Comparison of ENCODE assay signal across 9 mouse cellular contexts in genomic region chr8:92114311-92115275, GRCm38 (mm10).
DNase-seq lines count a peak whose midpoint lies in the region; ATAC-seq lines count a peak whose summit lies in the region.
"Had no signal": no experiment of that assay in that cellular context is flagged by ENCODE, and none has a peak within 500 bp of the region (broad histone marks: within the 10 kb centered on the region; RNA-seq: fewer than 3 reads in every experiment).

No protein-coding gene starts in this region.

- WGBS in lung, embryonic 16.5 days: 23% methylated on average over 22 of the region's 22 CpGs
- WGBS in embryonic facial prominence, embryonic 15.5 days: 14% methylated on average over 22 of the region's 22 CpGs
- WGBS in limb, embryonic 11.5 days: 7% methylated on average over 22 of the region's 22 CpGs
- 11% methylated on average over 22 of the region's 22 CpGs for whole genome bisulfite sequencing in neural tube, embryonic 13.5 days

- peaks cover 4% of the 10 kb centered on the region; the same call in 1 of the 2 replicates for H3K4me1 ChIP-seq in lung, embryonic 16.5 days (replicated peaks; ENCODE audit: control insufficient read depth, insufficient read depth, low read length)
- H3K4me1 ChIP-seq in embryonic facial prominence, embryonic 15.5 days: peaks cover 18% of the 10 kb centered on the region; the same call in 1 of the 2 replicates
- H3K4me1 ChIP-seq in limb, embryonic 11.5 days (ENCODE audit: control insufficient read depth, insufficient read depth, low read length): peaks cover 16% of the 10 kb centered on the region
- H3K4me1 ChIP-seq in neural tube, embryonic 13.5 days (replicated peaks): peaks cover 18% of the 10 kb centered on the region

- no peak for ATAC-seq in lung, embryonic 16.5 days (ENCODE audit: low read depth)
- peak; percentile 47; the same call in 1 of the 2 replicates for ATAC-seq in embryonic facial prominence, embryonic 15.5 days (ENCODE audit: insufficient number of reproducible peaks, low FRiP score, low TSS enrichment, low read depth)
- peak; percentile 77 for ATAC-seq in limb, embryonic 11.5 days (ENCODE audit: insufficient number of reproducible peaks, low FRiP score, low TSS enrichment, low read depth)
- ATAC-seq in neural tube, embryonic 13.5 days (ENCODE audit: low read depth): no peak

- peak overlapping the region; percentile 32; the same call in 1 of the 2 replicates for H3K4me2 ChIP-seq in lung, embryonic 16.5 days (ENCODE audit: low read depth, low read length)
- peak overlapping the region; percentile 38 for H3K4me2 ChIP-seq in embryonic facial prominence, embryonic 15.5 days (replicated peaks)
- H3K4me2 ChIP-seq in limb, embryonic 11.5 days (ENCODE audit: low read depth, severe bottlenecking): peak overlapping the region; percentile 27
- H3K4me2 ChIP-seq in neural tube, embryonic 13.5 days: peak overlapping the region; percentile 34
- H3K4me2 ChIP-seq: hindbrain, embryonic 15.5 days had no signal

- H3K4me3 ChIP-seq in lung, embryonic 16.5 days (ENCODE audit: low read length): peak overlapping the region; percentile 13; the same call in 1 of the 2 replicates
- peak overlapping the region; percentile 6; the same call in 1 of the 2 replicates for H3K4me3 ChIP-seq in embryonic facial prominence, embryonic 15.5 days (replicated peaks)
- H3K4me3 ChIP-seq in limb, embryonic 11.5 days (ENCODE audit: low read depth, low read length): no peak overlapping the region
- no peak overlapping the region for H3K4me3 ChIP-seq in neural tube, embryonic 13.5 days
- H3K4me3 ChIP-seq: hindbrain, embryonic 15.5 days had no signal

- no peaks in the 10 kb centered on the region for H3K36me3 ChIP-seq in lung, embryonic 16.5 days (ENCODE audit: control insufficient read depth, insufficient read depth, low read length)
- no peaks in the 10 kb centered on the region for H3K36me3 ChIP-seq in embryonic facial prominence, embryonic 15.5 days
- no peaks in the 10 kb centered on the region for H3K36me3 ChIP-seq in limb, embryonic 11.5 days (ENCODE audit: control insufficient read depth, insufficient read depth, low read length)
- H3K36me3 ChIP-seq in neural tube, embryonic 13.5 days: no peaks in the 10 kb centered on the region
- H3K36me3 ChIP-seq: hindbrain, embryonic 15.5 days had no signal

- H3K27ac ChIP-seq in lung, embryonic 16.5 days (ENCODE audit: low read length): no peak overlapping the region; the same call in 1 of the 2 replicates
- H3K27ac ChIP-seq in embryonic facial prominence, embryonic 15.5 days (replicated peaks): no peak overlapping the region
- no peak overlapping the region for H3K27ac ChIP-seq in limb, embryonic 11.5 days (replicated peaks; ENCODE audit: low read depth, low read length)
- no peak overlapping the region for H3K27ac ChIP-seq in neural tube, embryonic 13.5 days (replicated peaks)
- H3K27ac ChIP-seq: hindbrain, embryonic 15.5 days had no signal

- no peak for DNase-seq in lung, postnatal 10 days
- DNase-seq in limb, embryonic 11.5 days (ENCODE audit: low spot score): peak; percentile 73
- DNase-seq in adrenal gland, postnatal 25 days: no peak
- no peak for DNase-seq in heart, postnatal 4 days
- DNase-seq in left cerebral cortex, postnatal 14 days (ENCODE audit: low spot score in 2 of 2): no peak

- H3K9ac ChIP-seq in lung, embryonic 16.5 days (ENCODE audit: low read length): peak overlapping the region; percentile 20; the same call in 1 of the 2 replicates
- no peak overlapping the region for H3K9ac ChIP-seq in embryonic facial prominence, embryonic 15.5 days
- no peak overlapping the region for H3K9ac ChIP-seq in limb, embryonic 11.5 days (ENCODE audit: low read length)
- peak overlapping the region; percentile 1; the same call in 1 of the 2 replicates for H3K9ac ChIP-seq in neural tube, embryonic 13.5 days
- H3K9ac ChIP-seq: hindbrain, embryonic 15.5 days had no signal

- H3K9me3 ChIP-seq in lung, embryonic 16.5 days (ENCODE audit: control insufficient read depth, low read length): no peaks in the 10 kb centered on the region
- H3K9me3 ChIP-seq in embryonic facial prominence, embryonic 15.5 days (replicated peaks): no peaks in the 10 kb centered on the region
- no peaks in the 10 kb centered on the region for H3K9me3 ChIP-seq in limb, embryonic 11.5 days (ENCODE audit: control insufficient read depth, low read length)
- H3K9me3 ChIP-seq in neural tube, embryonic 13.5 days: no peaks in the 10 kb centered on the region
- H3K9me3 ChIP-seq: hindbrain, embryonic 15.5 days had no signal

- intact Hi-C loops in left cerebral cortex, postnatal 14 days (cut with DNase I): no loop called here

- H3K27me3 ChIP-seq in lung, embryonic 16.5 days (ENCODE audit: control insufficient read depth, insufficient read depth, low read depth, low read length): no peaks in the 10 kb centered on the region; the same call in 1 of the 2 replicates
- H3K27me3 ChIP-seq in embryonic facial prominence, embryonic 15.5 days: no peaks in the 10 kb centered on the region
- peaks cover 31% of the 10 kb centered on the region for H3K27me3 ChIP-seq in limb, embryonic 11.5 days (ENCODE audit: control insufficient read depth, insufficient read depth, low read length)
- H3K27me3 ChIP-seq in neural tube, embryonic 13.5 days: peaks cover 12% of the 10 kb centered on the region; the same call in 1 of the 2 replicates

Comparison
In these comparisons a context has a peak if more than half of its experiments do, and no peak if none do; other contexts are left out.
1. ATAC-seq: peak in embryonic facial prominence, embryonic 15.5 days (single experiment) and limb, embryonic 11.5 days (single experiment); none in lung, embryonic 16.5 days (single experiment) and neural tube, embryonic 13.5 days (single experiment).
2. H3K4me3 ChIP-seq: peak in lung, embryonic 16.5 days (single experiment) and embryonic facial prominence, embryonic 15.5 days (single experiment); none in limb, embryonic 11.5 days (single experiment) and neural tube, embryonic 13.5 days (single experiment).
3. H3K9ac ChIP-seq: peak in lung, embryonic 16.5 days (single experiment) and neural tube, embryonic 13.5 days (single experiment); none in embryonic facial prominence, embryonic 15.5 days (single experiment) and limb, embryonic 11.5 days (single experiment).
4. Peak in every context shown above with its lines, with median percentiles within 50 percentile points of each other: H3K4me2 ChIP-seq.